Comparison of ENCODE assay signal across 12 mouse cellular contexts in the genomic region with DNA sequence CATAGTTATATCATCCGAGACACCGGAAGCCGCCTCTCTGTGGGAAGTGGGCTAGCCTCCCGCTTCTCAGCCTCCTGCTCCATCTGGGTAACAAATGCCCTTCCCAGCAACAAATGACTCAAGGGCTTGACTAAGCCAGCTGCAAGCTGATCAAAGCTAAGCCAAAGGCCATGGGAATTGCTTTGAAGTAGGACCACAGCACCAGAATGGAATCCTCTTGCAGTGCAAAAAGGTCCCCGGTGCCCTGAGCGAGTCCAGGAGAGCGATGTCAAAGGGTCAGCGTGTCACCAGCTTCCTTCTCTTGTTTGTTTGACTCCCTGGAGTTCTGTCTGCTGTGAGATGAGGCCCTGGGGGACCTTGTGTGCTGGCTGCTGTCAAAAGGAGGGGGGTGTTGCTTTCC. TPM values are rescaled to one million over a fixed set of nuclear protein-coding genes. Genes with fewer than 3 reads are reported as not detected.
DNase-seq lines count a peak whose midpoint lies in the region; ATAC-seq lines count a peak whose summit lies in the region.
"Had no signal": no experiment of that assay in that cellular context is flagged by ENCODE, and none has a peak within 500 bp of the region (broad histone marks: within the 10 kb centered on the region; RNA-seq: fewer than 3 reads in every experiment).

No protein-coding gene starts in this region.

- H3K27ac ChIP-seq in midbrain, embryonic 13.5 days, result peak overlapping the region; percentile 44; the same call in 1 of the 2 replicates
- no peak overlapping the region for H3K27ac ChIP-seq in midbrain, embryonic 15.5 days

- no peak overlapping the region for H3K4me3 ChIP-seq in midbrain, embryonic 13.5 days (replicated peaks)
- H3K4me3 ChIP-seq in midbrain, embryonic 15.5 days, result no peak overlapping the region

- no peaks in the 10 kb centered on the region for H3K36me3 ChIP-seq in midbrain, embryonic 13.5 days
- H3K36me3 ChIP-seq in midbrain, embryonic 15.5 days (replicated peaks), result no peaks in the 10 kb centered on the region
- H3K36me3 ChIP-seq: G1E had no signal

- H3K9me3 ChIP-seq in midbrain, embryonic 13.5 days, result no peaks in the 10 kb centered on the region
- H3K9me3 ChIP-seq in midbrain, embryonic 15.5 days, result no peaks in the 10 kb centered on the region

- ATAC-seq in midbrain, embryonic 13.5 days, result no peak
- no peak for ATAC-seq in midbrain, embryonic 15.5 days (replicated peaks)

- no peaks in the 10 kb centered on the region for H3K27me3 ChIP-seq in midbrain, embryonic 13.5 days
- H3K27me3 ChIP-seq in midbrain, embryonic 15.5 days (replicated peaks), result no peaks in the 10 kb centered on the region

- DNase-seq in adrenal gland, adult (ENCODE audit: inconsistent age in 2 of 2, low spot score in 1 of 2), result peak; percentile 79 to 90
- no peak for DNase-seq in adrenal gland, postnatal 4 days (ENCODE audit: low spot score in 2 of 2)
- DNase-seq in fibroblast of lung, adult 2 months (ENCODE audit: low read depth), result peak; percentile 76
- no peak for DNase-seq in gastrocnemius, adult 8-10 months (ENCODE audit: low spot score in 2 of 2)
- no peak for DNase-seq in ovary, postnatal 14 days (ENCODE audit: low spot score)
- no peak for DNase-seq in urinary bladder, postnatal 10 days (ENCODE audit: low spot score)
- DNase-seq: cerebellum, postnatal 10 days; heart, postnatal 36 days had no signal

- WGBS in midbrain, embryonic 13.5 days, result 25% methylated on average over 8 of the region's 8 CpGs
- 25% methylated on average over 8 of the region's 8 CpGs for WGBS in midbrain, embryonic 15.5 days

- H3K9ac ChIP-seq in midbrain, embryonic 13.5 days (replicated peaks), result no peak overlapping the region
- H3K9ac ChIP-seq in midbrain, embryonic 15.5 days, result no peak overlapping the region

- H3K4me1 ChIP-seq in midbrain, embryonic 13.5 days (replicated peaks), result peaks cover 8% of the 10 kb centered on the region
- 0 out of 2 replicates have a peak, but pooled peaks cover 10% of the 10 kb centered on the region for H3K4me1 ChIP-seq in midbrain, embryonic 15.5 days

- no peak overlapping the region for H3K4me2 ChIP-seq in midbrain, embryonic 13.5 days (replicated peaks)
- no peak overlapping the region for H3K4me2 ChIP-seq in midbrain, embryonic 15.5 days

RNA-seq across cellular contexts. Expression of a gene that starts 33.2 kb away (rescaled TPM):
- total RNA-seq in adrenal gland, postnatal 4 days (2021), result 1 to 10 TPM; 5.0 to 5.2 TPM
- polyA plus RNA-seq in midbrain, embryonic 13.5 days (2015; fragmentation: Nextera tagmentation; extraction: Ambion mirVana), result 4.9 and 5.1 TPM in 2 replicates
- 6.7 and 7.9 TPM in 2 replicates for polyA plus RNA-seq in midbrain, embryonic 15.5 days (2015; fragmentation: Nextera tagmentation; extraction: Ambion mirVana)
- total RNA-seq in gastrocnemius, adult 8-10 months (2022), result under 1 TPM in 1 of 4 experiments, not detected in 3; 0.19 TPM
- total RNA-seq: G1E; megakaryocyte progenitor cell, adult 5-6 weeks had no signal
- polyA plus RNA-seq: G1E had no signal

Comparison
In these comparisons a context has a peak if more than half of its experiments do, and no peak if none do; other contexts are left out.
1. DNase-seq: peak in adrenal gland, adult (2 of 2) and fibroblast of lung, adult 2 months (single experiment); none in adrenal gland, postnatal 4 days (0 of 2), gastrocnemius, adult 8-10 months (0 of 2), ovary, postnatal 14 days (single experiment) and urinary bladder, postnatal 10 days (single experiment).
2. RNA of a gene that starts 33.2 kb away (total RNA-seq): 5.0 to 5.2 TPM in adrenal gland, postnatal 4 days; 0.19 TPM in gastrocnemius, adult 8-10 months; every median in the first group is over 4 times any median in the second.